Mouse (Mus musculus) megakaryocyte, embryonic 14.5 days (primary cell): ENCODE data around the gene Pip5k1a.

ENCODE experiments used
- FLI1 ChIP-seq: IDR thresholded peaks from 2 replicates; pipeline ENCODE4 v1.6.1; 2012; ENCODE audit warnings: low read length, inconsistent platforms, mixed read lengths
- GATA1 ChIP-seq: IDR thresholded peaks from 3 replicates; pipeline ENCODE4 v1.6.1; 2012; ENCODE audit warnings: mixed read lengths, low read length, inconsistent platforms, borderline replicate concordance

DNA sequence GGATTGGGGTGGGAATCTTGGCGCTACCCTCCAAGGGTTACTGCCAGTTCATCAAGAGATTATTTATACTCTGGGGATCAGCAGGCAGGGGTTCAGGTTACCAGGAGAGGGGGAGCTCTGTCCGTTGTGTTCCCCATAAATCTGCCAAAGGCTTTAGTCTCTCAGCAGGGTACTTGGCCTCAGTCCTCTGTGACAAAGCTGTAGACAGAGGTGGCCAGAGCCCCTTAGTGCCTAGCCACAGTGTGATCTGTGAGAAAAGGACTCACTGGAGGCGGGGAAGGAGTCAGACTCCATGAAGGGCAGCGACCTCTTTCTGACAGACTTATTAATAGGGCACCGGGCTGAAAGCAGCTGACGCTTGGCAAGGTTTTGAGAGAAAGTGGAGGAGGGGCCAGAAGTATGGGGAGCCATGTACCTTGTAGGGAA, 22.5 kb upstream of the Pip5k1a start:
- TF ChIP-seq GATA1, result no peak
- no peak for TF ChIP-seq FLI1
